Mouse (Mus musculus) testis, postnatal 10 days (tissue): ENCODE results near the gene Ptbp2.
A peak's percentile ranks its signal among the peaks of the same experiment; 100 is the strongest.

Source experiments
- DNase-seq: peaks from one replicate; pipeline ENCODE4 v3.0.0; 2021; ENCODE audit warnings: low spot score

The Ptbp2 gene

GRCm38 (mm10) chr3:119784366-119784765 lies at the start of gene Ptbp2:
Gene Ptbp2, minus strand, starts transcription at chr3:119784466.
- no peak for DNase-seq

GRCm38 (mm10) chr3:119814678-119815077 lies 30.4 kb upstream of the Ptbp2 start:
- no peak for DNase-seq

- DNase-seq = no peak
These were observed 21.9 kb upstream of the Ptbp2 start for GRCm38 (mm10) chr3:119806123-119806522.

- DNase-seq = no peak
These were observed 10.6 kb upstream of the Ptbp2 start for GRCm38 (mm10) chr3:119794677-119795365.

GRCm38 (mm10) chr3:119782946-119783701 lies 1.1 kb downstream of the Ptbp2 start:
- DNase-seq = peak; percentile 91

GRCm38 (mm10) chr3:119782022-119782945 lies 2.0 kb downstream of the Ptbp2 start:
- DNase-seq = peak; percentile 76

- DNase-seq = no peak
These were observed 3.4 kb downstream of the Ptbp2 start for GRCm38 (mm10) chr3:119780876-119781275.

- DNase-seq = no peak
These were observed 5.0 kb downstream of the Ptbp2 start for GRCm38 (mm10) chr3:119779261-119779660.

- no peak for DNase-seq
These were observed 5.8 kb downstream of the Ptbp2 start for GRCm38 (mm10) chr3:119778431-119778830.

- no peak for DNase-seq
These were observed 8.1 kb downstream of the Ptbp2 start for GRCm38 (mm10) chr3:119776129-119776528.

GRCm38 (mm10) chr3:119772789-119773188 lies 11.5 kb downstream of the Ptbp2 start:
- DNase-seq = no peak

- DNase-seq = no peak
These were observed 20.5 kb downstream of the Ptbp2 start for GRCm38 (mm10) chr3:119763772-119764171.

- no peak for DNase-seq
These were observed 22.5 kb downstream of the Ptbp2 start for GRCm38 (mm10) chr3:119761732-119762131.

- DNase-seq = no peak
These were observed 30.5 kb downstream of the Ptbp2 start for GRCm38 (mm10) chr3:119753791-119754190.

GRCm38 (mm10) chr3:119749551-119750249 lies 34.6 kb downstream of the Ptbp2 start:
- DNase-seq = no peak

GRCm38 (mm10) chr3:119749140-119749539 lies 35.1 kb downstream of the Ptbp2 start:
- DNase-seq = no peak

GRCm38 (mm10) chr3:119746656-119747055 lies 37.6 kb downstream of the Ptbp2 start:
- no peak for DNase-seq

- DNase-seq = no peak
These were observed 38.5 kb downstream of the Ptbp2 start for GRCm38 (mm10) chr3:119745801-119746200.

GRCm38 (mm10) chr3:119729863-119730262 lies 54.4 kb downstream of the Ptbp2 start:
- no peak for DNase-seq

GRCm38 (mm10) chr3:119712066-119712465 lies 72.2 kb downstream of the Ptbp2 start:
- no peak for DNase-seq

- DNase-seq = no peak
These were observed 72.8 kb downstream of the Ptbp2 start for GRCm38 (mm10) chr3:119711503-119711902.

GRCm38 (mm10) chr3:119701467-119701866 lies 82.8 kb downstream of the Ptbp2 start:
- DNase-seq = no peak
